Mouse (Mus musculus): ENCODE data around the gene Pram1.
"Not testable (repeated sequence)": the region's sequence is repeated elsewhere in the genome, so short reads cannot be mapped to it uniquely, and the experiment has no call there.

Gene Pram1

GRCm38 (mm10) chr17:33637516-33638276 is at the start of gene Pram1:
Gene Pram1, plus strand, starts transcription at chr17:33638056.
- in situ Hi-C loops (cut with MboI; ENCODE audit: low sequenced_read_pairs): no loop called here

DNA sequence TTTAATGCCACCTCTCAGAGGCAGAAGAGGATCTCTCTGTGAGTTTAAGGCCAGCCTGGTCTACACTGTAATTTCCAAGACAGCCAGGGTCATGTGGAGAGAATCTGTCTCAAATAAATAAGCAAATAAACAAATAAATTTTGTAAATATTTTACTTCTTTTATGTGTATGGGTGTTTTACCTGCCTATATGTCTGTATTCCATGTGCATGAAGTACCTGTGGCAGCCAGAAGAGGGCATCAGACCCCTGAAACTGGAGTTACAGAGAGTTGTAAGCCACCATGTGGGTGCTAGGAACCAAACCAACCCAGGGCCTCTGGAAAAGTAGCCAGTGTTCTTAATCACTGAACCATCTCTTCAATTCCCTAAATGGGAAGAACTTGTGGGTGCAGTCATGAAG is 40.6 kb upstream of the Pram1 start:
- in situ Hi-C loops (cut with MboI; ENCODE audit: low sequenced_read_pairs): no loop called here

GRCm38 (mm10) chr17:33598506-33598905 is 39.4 kb upstream of the Pram1 start:
- in situ Hi-C loops (cut with MboI; ENCODE audit: low sequenced_read_pairs): no loop called here

- in situ Hi-C loops (cut with MboI; ENCODE audit: low sequenced_read_pairs): no loop called here
Measured at GRCm38 (mm10) chr17:33599836-33600475, 37.9 kb upstream of the Pram1 start.

DNA sequence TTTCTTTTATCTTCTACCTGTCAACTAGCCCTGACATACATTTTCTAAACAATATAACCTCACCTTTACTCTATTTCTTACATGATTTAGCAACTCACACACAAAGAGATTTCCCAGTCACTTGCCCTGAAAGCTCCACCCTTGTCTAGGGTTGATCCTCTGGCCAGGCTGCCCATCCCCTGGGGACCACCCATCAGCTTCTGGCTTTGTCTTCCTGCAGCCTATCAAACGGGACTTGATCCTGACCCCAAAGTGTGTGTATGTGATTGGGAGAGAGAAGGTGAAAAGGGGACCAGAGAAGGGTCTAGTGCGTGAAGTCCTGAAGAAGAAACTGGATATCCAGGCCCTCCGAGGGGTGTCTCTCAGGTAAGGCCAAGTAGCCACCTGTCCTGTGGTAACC is 37.0 kb upstream of the Pram1 start:
- in situ Hi-C loops (cut with MboI; ENCODE audit: low sequenced_read_pairs): no loop called here

DNA sequence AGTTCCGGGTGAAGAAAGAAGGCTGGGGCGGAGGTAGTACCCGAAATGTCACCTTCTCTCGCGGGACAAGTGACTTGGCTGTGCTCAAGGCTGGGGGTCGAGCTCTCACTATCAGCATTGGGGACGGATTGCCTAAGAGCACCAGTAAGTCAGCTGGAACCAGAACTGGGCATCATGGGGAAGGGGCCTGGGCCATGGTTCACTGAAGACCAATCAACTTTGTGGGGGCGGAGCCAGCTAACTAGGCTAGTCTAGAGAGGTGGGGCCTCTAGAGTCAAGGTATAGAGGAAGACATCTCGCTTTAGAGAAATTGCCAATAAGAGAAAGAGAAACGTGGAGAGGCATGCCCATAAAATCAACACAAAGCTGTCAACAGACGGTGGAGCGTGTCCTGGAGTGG is 35.9 kb upstream of the Pram1 start:
- in situ Hi-C loops (cut with MboI; ENCODE audit: low sequenced_read_pairs): no loop called here

GRCm38 (mm10) chr17:33607273-33607672 is 30.6 kb upstream of the Pram1 start:
- in situ Hi-C loops (cut with MboI; ENCODE audit: low sequenced_read_pairs): no loop called here

GRCm38 (mm10) chr17:33610548-33610947 is 27.3 kb upstream of the Pram1 start:
- in situ Hi-C loops (cut with MboI; ENCODE audit: low sequenced_read_pairs): no loop called here

- in situ Hi-C loops (cut with MboI; ENCODE audit: low sequenced_read_pairs): not testable (repeated sequence)
Measured at GRCm38 (mm10) chr17:33613726-33614125, 24.1 kb upstream of the Pram1 start.

DNA sequence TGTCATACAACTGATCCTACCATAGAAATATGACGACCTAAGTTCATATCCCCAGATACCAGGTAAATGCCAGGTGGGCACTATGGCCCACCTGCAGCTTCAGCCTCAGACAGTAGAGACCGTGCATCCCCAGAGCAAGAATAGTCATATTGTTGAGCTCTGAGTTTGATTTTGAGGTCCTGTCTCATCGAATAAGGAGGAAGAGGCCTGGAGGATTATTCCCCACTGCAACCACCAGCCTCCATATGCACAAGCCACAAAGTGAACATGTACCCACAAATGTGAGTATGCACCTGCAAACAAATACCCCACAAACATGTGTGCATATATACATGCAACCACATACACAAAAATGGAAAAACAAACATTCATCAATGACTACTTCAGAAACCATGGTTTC is 10.6 kb upstream of the Pram1 start:
- in situ Hi-C loops (cut with MboI; ENCODE audit: low sequenced_read_pairs): no loop called here

GRCm38 (mm10) chr17:33628621-33629486 is 9.0 kb upstream of the Pram1 start, which contains the start of gene Zfp414:
Gene Zfp414, plus strand, starts transcription at chr17:33629090.
- in situ Hi-C loops (cut with MboI; ENCODE audit: low sequenced_read_pairs): no loop called here

GRCm38 (mm10) chr17:33629487-33630125 is 8.2 kb upstream of the Pram1 start:
- in situ Hi-C loops (cut with MboI; ENCODE audit: low sequenced_read_pairs): no loop called here

GRCm38 (mm10) chr17:33630171-33630895 is 7.5 kb upstream of the Pram1 start:
- in situ Hi-C loops (cut with MboI; ENCODE audit: low sequenced_read_pairs): no loop called here

- in situ Hi-C loops (cut with MboI; ENCODE audit: low sequenced_read_pairs): no loop called here
Measured at GRCm38 (mm10) chr17:33631236-33631635, 6.6 kb upstream of the Pram1 start.

GRCm38 (mm10) chr17:33631796-33632195 is 6.1 kb upstream of the Pram1 start:
- in situ Hi-C loops (cut with MboI; ENCODE audit: low sequenced_read_pairs): no loop called here

DNA sequence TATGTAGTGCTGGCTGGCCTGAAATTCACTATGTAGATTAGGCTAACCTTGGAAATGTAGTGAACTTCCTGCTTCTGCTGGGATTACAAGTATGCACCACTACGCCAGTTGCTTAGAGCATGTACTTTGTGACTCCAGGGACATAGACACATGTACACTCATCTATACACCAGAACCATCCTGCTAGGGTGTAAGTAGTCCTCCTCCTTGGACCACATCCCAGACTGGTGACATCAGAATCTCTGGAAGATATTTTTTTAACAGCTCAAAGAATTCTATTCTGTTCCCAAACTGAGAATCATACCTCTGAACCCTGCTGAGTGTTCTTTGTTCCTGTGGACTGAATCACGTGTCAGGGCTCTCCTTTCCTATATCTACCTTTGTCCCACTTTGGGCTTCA is 818 bp upstream of the Pram1 start:
- in situ Hi-C loops (cut with MboI; ENCODE audit: low sequenced_read_pairs): no loop called here

DNA sequence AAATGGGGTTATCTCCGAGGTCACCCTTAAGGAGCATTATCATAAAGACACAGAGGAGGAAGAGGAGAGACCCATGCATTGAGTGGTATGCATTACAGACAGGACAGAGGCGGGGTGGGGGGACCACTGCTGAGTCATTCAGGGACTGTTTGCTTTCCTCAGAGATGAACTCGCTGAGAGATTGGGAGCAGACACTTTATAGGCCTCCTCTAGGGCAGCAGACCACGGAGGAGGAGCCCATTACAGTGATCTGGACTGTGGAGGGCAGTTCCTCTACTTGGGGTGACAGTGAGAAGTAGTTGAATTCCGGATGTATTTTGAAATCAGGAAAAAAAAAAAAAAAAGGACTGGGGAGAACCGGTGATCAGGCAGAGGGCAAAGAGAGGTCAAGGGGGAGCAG is 1.9 kb downstream of the Pram1 start:
- in situ Hi-C loops (cut with MboI; ENCODE audit: low sequenced_read_pairs): no loop called here

- in situ Hi-C loops (cut with MboI; ENCODE audit: low sequenced_read_pairs): no loop called here
Measured at GRCm38 (mm10) chr17:33644068-33644467, 6.2 kb downstream of the Pram1 start.

DNA sequence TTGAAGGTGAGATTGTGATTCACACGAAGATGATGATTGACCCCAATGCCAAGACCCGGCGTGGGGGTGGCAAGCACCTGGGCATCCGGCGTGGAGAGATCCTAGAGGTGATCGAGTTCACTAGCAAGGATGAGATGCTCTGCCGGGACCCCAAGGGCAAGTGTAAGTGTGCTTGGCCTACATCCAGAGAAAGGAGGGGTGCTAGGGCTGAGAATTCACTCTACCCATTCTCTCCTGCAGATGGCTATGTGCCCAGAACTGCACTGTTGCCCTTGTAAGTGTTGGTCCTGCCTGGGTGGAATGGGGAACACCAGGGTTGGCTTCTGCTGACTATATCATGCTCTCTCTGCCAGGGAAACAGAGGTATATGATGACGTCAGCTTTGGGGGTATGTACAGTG is 7.2 kb downstream of the Pram1 start:
- in situ Hi-C loops (cut with MboI; ENCODE audit: low sequenced_read_pairs): no loop called here

- in situ Hi-C loops (cut with MboI; ENCODE audit: low sequenced_read_pairs): no loop called here
Measured at GRCm38 (mm10) chr17:33649781-33650475, 12.1 kb downstream of the Pram1 start.
